Mouse (Mus musculus) E14TG2a.4 (cell line): ENCODE data around the gene Zfp874a.
"Not testable (repeated sequence)": the region's sequence is repeated elsewhere in the genome, so short reads cannot be mapped to it uniquely, and the experiment has no call there.

ENCODE experiments used
- CTCF ChIP-seq: conservative IDR thresholded peaks from 2 replicates; pipeline ENCODE4 v1.5.1; 2014; ENCODE audit warnings: low read length
- NANOG ChIP-seq: IDR thresholded peaks from 2 replicates; pipeline ENCODE4 v1.6.1; 2014; ENCODE audit warnings: borderline replicate concordance, low read length, mixed read lengths

DNA sequence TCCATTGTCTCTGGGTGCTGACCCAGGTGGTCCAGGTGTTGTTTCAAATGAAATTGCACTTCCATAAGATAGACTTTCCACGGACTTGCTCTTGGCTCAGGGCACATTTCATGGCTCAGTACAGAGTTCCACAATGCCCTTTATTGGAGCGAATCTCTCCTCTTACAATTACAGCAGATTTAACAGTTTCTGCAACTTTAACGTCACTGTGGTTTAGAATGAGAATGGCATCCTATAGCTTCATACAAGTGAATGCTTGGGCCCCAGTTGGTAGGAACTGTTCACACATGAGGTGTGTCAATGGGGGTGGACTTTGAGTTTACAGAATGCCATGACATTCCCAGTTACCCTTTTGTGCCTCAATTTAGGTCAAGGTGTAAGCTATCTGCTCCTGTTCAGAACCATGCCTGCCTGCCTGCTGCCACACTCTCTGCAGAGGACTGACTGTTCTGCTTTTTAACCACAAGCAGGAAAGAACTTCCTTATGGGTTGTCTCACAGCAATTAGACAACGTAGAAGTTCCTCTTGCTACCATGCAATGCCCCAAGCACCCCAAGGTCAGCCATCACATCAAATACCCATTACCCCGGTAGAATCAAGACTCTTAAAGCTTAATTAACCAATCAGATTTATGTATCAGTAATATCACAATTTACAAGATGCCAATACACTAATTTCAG is 12.2 kb upstream of the Zfp874a start:
- TF ChIP-seq CTCF, NANOG: not testable (repeated sequence)
